Mouse (Mus musculus): ENCODE measurements at regions not wholly inside any gene's neighbourhood (a gene's known extent, or its start where the extent isn't known, plus 50 kb on each side); places are given as distances from the start of the nearest gene placed in this dataset.

DNA sequence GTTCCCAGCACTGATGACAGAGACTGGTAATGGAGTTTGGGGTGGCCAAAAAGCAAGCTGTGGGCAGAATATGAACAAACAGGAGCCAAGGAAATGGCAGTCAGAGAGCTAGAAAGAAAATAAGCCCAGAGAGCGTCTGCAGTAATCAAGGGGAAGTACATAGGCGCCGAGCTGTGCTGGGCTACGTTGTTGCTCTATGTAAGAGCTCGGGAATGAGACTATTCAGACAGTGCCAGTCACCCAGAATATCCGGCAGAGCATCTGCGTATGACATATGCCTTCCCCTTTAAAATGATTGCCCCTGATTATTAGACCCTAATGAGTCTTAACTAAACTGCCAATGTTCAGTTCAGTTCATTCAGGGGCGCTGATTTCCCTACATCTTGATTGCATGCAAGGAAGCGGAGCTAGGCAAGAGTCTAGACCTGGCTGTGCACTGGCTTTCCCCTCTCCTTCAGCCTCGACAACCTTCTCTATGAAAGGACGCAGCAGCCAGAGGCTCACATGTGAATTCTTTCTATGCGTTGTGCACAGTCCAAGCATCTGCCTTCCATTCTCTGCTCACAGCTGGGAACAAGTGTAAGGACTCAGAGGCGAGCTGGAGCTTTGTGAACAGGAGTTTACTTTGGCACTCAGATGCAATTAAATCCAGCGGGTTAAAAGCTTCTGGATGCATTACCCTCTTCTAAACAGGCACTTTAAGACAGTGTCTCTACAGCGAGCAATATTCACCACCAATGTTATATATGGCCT lies 125.7 kb upstream of the Gdf10 start:
- DNase-seq = no peak

DNA sequence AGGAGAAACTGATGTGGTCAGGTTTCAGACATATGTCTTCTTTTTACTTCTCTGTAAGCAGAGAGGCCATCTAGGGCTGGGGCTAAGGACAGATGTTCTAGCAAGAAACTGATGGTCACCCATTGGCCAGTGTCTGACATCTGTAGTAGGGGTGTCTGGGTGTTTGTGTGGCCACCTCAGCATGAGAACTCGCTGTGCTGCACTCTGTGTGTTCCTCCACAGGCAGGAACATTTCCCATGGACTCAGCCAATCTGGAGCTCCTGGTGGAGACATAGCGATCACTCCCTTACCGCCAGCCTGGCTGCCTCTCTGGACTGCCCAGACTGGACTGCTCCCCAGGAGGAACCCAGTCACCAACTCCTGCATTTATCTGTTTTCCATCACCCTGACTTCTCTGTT lies 119.1 kb upstream of the Gdf10 start:
- DNase-seq = no peak

- no peak for DNase-seq
Measured at GRCm38 (mm10) chr14:33804721-33805120, 118.7 kb upstream of the Gdf10 start.

DNA sequence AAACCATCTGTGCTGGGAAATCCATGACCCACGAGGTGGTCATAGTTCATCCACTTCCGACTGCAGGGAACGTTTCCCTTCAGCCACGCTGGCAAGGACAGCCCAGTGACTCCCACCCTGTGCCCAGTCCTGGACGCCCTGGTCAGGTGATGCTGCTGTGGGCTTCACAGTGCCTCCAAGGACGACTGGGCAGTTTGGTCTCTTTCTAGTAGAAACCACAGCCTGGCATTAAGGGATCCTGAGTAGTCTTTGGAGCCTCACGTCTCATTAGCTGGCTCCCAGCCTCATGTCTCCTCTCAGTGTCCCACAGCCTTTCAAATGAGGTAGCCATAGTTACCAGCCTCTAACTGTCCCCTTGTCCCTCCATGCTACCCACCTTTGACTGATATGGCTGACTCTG lies 116.2 kb upstream of the Gdf10 start:
- DNase-seq = no peak

DNA sequence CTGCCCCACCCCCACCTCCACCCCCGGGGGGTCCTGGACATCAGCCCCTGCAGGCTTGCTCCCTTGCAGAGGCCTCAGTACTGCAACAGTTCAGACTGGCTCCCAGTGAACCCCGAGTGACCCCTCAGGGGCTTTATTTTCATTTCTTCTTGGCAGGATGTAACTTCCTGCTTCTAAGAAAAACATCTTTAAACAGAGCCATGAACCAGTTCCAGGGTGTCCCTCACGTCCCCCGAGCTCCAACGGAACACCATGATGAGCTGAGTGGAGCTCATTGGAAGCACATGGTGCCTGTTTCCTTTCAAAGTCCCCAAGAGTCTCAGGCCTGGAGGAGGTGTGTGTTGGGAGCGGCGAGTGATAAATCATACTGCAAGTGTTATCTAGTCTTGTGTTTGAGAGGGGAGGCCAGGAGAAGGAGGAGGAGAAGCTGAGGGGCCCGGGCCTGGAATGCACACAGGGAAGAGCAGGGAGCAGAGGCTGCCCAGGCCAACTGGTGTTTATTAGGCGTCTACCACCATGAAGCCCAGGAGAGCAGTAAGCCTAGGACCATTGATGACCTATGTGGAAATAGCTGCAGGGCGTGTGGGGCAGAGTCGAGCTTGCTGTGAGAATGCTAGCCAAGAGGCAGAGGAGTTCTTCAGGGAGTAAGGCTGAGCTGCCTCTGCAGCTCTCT lies 114.7 kb upstream of the Gdf10 start:
- DNase-seq = peak; percentile 40

DNA sequence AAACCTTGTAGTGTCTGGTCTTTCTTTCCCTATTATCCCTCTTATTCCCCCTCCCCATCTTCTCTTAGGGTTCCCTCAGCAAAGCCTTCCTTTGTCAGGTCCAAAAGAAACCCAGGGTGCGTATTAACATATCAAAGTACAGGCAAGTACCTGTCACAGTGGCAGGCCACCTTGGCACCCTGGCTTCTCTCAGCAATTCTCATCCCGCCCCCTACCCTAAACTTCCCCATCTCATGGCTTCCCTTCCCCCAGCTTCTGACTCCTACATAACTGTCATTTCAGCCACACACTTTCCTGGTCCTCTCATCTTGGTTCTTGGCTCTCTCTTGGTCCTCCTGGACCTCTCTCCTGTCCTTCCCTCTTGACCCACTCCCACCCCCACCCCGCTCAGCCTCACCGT lies 112.8 kb upstream of the Gdf10 start:
- DNase-seq = no peak

GRCm38 (mm10) chr14:33811241-33811640 lies 112.1 kb upstream of the Gdf10 start:
- no peak for DNase-seq

DNA sequence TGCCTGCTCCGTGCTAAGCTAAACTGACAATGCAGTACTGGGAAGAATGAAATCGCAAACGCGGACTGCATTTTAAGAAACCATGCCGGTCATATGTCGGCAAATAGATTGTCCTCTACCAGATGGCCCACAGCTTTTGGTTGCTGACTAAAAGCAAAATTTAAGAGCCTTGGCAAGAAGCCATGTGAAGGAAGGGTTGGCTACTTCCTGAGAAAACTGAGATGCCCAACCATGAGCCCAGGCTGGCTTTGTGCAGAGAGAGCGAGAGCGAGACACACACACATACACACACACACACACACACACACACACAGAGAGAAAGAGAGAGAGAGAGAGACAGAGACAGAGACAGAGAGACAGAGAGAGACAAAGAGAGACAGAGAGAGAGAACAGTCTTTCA lies 111.1 kb upstream of the Gdf10 start:
- DNase-seq = no peak

DNA sequence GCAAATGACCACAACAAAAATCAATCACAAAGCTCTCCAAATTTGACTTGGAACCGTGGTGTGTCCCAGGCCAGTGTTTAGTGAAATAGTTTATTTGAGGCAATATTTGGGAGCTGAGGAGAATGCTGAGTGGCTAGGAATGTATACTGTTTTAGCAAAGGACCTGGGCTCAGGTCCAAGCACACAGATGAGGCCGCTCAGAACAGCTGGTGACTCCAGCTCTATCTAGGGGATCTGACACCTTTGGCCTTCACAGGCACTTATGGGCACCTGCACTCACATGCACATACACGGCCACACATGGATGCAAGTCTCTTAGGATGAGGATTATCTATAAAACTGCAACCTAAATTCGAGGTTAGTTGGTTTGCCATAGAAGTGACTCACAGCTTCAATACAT lies 110.6 kb upstream of the Gdf10 start:
- DNase-seq = no peak

GRCm38 (mm10) chr14:33813274-33813673 lies 110.1 kb upstream of the Gdf10 start:
- no peak for DNase-seq

- no peak for DNase-seq
Measured at GRCm38 (mm10) chr14:33814107-33814506, 109.3 kb upstream of the Gdf10 start.

- DNase-seq = no peak
Measured at GRCm38 (mm10) chr14:33814599-33814998, 108.8 kb upstream of the Gdf10 start.

DNA sequence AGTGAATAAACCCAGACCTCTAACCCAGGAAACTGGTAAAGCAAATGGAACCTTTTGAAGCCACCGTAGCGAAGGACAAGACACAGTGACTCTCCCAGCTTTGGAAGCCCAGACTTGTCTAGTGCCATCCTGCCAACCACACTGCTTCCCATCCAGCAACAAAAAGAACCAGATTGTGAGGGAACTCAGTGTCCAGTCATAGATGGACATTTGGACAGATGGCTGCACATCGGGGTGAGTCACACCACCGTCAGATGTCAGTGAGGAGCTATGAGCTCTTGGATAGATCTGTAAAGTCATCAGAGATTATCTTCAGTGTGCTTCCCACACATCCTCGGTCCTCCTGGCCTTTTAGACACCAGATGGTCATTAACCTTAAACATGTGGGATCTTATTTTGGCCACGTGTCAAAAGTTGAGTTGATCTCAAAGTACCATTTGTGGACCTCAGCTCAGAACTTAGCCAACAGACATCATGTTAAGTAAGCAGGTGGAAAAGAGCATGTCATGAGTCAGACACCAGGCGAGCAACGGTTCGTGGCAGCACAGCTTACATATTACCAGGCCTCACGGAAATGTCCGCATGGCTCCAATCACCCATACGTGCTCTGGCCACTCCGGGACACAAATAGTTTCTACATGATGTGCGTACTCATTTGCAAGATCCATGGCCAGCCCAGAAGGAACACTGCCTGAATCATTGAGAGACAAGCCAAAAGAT lies 102.7 kb upstream of the Gdf10 start:
- no peak for DNase-seq

- no peak for DNase-seq
Measured at GRCm38 (mm10) chr14:33821436-33821835, 102.0 kb upstream of the Gdf10 start.

DNA sequence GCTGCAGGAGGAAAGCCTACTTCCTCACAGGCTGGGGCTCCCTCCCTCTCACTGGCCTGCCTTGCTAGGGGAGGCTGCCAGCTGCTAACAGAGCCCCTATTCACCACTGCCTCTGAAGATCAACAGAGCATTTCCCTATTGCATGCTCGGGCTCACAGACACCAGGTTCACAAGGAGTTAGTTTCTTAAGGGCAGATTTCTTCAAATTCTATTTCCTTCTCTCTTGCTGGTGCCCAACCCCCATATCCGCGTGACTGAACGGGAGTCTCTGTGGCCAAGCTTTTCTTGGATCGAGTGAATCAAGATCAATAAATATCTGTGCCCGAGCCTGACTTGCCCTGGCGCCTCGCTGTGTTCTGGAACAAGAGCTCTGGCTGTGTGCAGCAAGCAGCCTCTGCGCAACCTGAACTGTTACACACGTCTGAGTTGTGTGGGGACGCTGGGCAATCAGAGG lies 98.9 kb upstream of the Gdf10 start:
- no peak for DNase-seq

GRCm38 (mm10) chr14:33826003-33826644 lies 97.3 kb upstream of the Gdf10 start:
- DNase-seq = no peak

GRCm38 (mm10) chr14:33832650-33833319 lies 90.6 kb upstream of the Gdf10 start:
- DNase-seq = no peak

- no peak for DNase-seq
Measured at GRCm38 (mm10) chr14:33836341-33836740, 87.0 kb upstream of the Gdf10 start.

DNA sequence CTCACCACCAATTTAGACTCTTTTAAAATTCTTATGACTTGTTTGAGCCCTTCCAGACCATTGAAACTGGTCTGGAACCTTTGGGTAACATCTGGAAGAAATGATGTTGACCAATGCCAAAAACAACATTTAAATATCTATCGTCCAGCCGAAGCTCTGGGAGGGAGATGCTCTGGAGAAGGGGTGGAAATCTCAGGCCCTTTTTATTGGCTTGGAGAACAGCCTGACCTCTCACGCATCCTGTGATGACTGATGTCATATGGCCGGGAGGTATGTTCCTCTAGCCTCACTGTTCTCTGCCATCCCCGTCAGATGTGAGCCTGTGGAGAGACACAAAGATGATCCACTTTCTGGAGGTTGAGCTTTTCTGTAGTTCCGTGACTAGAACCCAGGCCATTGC lies 81.6 kb upstream of the Gdf10 start:
- DNase-seq = no peak

- DNase-seq = no peak
Measured at GRCm38 (mm10) chr14:33853499-33853898, 69.9 kb upstream of the Gdf10 start.

GRCm38 (mm10) chr14:33854181-33854580 lies 69.2 kb upstream of the Gdf10 start:
- no peak for DNase-seq

DNA sequence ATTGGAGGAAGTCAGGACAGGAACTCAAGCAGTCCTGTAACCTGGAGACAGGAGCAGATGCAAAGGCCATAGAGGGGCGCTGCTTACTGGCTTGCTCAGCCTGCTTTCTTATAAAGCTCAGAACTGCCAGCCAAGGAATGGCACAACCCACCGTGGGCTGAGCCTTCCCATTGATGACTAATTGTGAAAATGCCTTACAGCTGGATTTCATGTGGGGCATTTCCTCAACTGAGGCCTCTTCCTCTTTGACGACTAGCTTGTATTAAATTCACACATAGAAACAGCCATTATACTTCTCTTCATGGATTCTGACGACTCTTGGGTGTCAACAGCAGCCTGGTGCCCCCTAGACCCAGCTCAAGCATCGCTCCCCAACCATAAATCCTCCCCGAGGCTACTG lies 66.4 kb upstream of the Gdf10 start:
- DNase-seq = no peak

- no peak for DNase-seq
Measured at GRCm38 (mm10) chr14:33864796-33865195, 58.6 kb upstream of the Gdf10 start.
